Mouse (Mus musculus): ENCODE results near the gene Rhox2e.
A peak's percentile ranks its signal among the peaks of the same experiment; 100 is the strongest.
"Not testable (repeated sequence)": the region's sequence is repeated elsewhere in the genome, so short reads cannot be mapped to it uniquely, and the experiment has no call there.

Gene Rhox2e

DNA sequence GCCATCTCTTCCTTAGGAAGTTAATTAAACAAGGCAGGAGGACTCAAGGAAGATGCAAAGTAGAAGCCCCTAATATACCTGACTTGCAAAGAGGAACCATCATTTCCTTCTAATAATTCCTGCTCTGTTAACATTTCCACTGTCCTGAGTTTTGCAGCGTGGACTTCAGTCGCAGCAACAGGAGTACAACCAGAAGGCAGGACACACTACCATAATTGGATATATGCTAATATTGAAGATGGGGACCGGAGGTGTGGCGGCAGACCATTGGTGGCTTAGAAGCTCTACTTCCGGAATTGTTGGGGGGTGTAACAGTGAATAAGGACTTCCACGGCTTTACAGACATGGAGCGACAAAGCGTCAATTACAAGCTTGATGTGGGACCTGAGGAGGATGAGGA is at the start of gene Rhox2e:
TSS of gene Rhox2e (plus strand) at position 301 of the 400 bp plus-strand sequence.
- DNase-seq (ENCODE audit: low read depth), result not testable (repeated sequence)

DNA sequence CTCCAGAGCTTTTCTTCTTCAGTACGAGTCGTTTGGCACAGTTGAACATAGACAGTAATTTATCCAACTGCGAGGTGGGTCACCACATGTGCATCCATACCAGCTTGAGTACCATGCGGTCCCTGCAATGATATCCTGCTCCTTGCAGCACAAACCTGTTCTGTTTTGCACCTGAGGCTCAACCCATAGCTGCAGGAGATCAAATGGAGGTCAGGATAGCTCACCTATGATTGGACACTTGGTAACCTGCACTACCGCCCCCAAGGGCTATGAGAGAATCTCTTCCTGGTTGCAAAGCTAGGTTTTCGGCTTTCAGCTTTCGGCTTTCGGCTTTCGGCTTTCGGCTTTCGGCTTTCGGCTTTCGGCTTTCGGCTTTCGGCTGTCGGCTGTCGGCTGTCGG is 16.2 kb upstream of the Rhox2e start, which contains the start of gene Rhox4d:
TSS of gene Rhox4d (plus strand) at position 301 of the 400 bp plus-strand sequence.
- DNase-seq (ENCODE audit: low read depth), result not testable (repeated sequence)

DNA sequence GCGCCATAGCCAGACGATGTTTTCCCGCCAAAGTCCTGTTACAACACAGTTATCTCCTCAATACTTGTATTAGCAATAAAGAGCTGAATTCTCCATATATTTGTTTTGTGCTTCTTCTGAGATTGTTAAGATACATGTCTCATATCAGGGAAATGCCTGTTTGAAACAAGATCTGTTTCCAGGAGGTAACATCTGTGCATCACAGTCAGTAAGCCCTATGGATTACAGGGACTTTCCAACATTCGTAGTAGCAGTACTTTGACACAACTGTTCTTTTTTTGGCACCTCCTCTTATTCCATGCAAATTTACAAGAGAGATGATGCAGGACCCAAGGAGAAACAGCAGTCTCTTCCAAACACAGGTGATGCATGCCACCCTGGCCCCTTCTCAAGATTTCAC is 11.5 kb downstream of the Rhox2e start, which contains the start of gene Rhox3e:
TSS of gene Rhox3e (plus strand) at position 301 of the 400 bp plus-strand sequence.
- not testable (repeated sequence) for DNase-seq (ENCODE audit: low read depth)

DNA sequence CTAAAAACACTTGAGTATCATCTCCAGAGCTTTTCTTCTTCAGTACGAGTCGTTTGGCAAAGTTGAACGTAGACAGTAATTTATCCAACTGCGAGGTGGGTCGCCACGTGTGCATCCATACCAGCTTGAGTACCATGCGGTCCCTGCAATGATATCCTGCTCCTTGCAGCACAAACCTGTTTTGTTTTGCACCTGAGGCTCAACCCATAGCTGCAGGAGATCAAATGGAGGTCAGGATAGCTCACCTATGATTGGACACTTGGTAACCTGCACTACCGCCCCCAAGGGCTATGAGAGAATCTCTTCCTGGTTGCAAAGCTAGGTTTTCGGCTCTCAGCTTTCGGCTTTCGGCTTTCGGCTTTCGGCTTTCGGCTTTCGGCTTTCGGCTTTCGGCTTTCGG is 26.9 kb downstream of the Rhox2e start, which contains the start of gene Rhox4e:
TSS of gene Rhox4e (plus strand) at position 301 of the 400 bp plus-strand sequence.
- DNase-seq (ENCODE audit: low read depth), result not testable (repeated sequence)

DNA sequence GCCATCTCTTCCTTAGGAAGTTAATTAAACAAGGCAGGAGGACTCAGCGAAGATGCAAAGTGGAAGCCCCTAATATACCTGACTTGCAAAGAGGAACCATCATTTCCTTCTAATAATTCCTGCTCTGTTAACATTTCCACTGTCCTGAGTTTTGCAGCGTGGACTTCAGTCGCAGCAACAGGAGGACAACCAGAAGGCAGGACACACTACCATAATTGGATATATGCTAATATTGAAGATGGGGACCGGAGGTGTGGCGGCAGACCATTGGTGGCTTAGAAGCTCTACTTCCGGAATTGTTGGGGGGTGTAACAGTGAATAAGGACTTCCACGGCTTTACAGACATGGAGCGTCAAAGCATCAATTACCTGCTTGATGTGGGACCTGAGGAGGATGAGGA is 40.9 kb downstream of the Rhox2e start, which contains the start of gene Rhox2f:
TSS of gene Rhox2f (plus strand) at position 301 of the 400 bp plus-strand sequence.
- DNase-seq (ENCODE audit: low read depth), result not testable (repeated sequence)

DNA sequence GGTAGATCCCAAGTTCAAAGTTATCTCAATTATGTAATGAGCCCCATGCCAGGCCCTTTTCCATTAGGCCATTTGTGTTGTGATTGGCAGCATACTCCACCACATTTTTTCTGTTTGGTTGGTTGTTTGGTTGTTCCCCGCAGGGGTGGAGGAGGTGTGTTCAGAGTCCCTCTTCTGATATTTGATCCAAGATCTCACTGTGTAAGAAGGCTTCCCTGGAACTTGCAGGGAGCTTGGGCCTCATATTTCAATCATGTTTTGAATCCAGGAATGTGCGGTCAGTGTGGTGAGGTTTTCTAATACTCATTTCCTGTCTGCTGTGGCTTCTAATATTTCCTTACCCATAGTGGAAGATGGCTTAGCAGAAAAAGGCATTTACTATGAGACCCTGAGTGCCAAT is 42.4 kb downstream of the Rhox2e start:
- peak; percentile 7 for DNase-seq (ENCODE audit: low read depth)

- not testable (repeated sequence) for DNase-seq (ENCODE audit: low read depth)
Measured at GRCm38 (mm10) chrX:37580692-37581091, 50.4 kb downstream of the Rhox2e start, which contains the start of gene Rhox3f. Gene Rhox3f, plus strand, starts transcription at chrX:37580992.

Data from 416B (cell line).